Mouse (Mus musculus) embryonic stem cell, embryonic (primary cell): Measurements from ENCODE around the gene Hcfc1.

Experiments used
- CTCF ChIA-PET, 4 experiments: fragments of 300-600 bp in 2 of 4; fragments of 350-600 bp in 2 of 4; sonication (Branson Sonifier 250); formaldehyde crosslinking; loops; one replicate each; lab custom pipeline; 2022; ENCODE audit warnings: inconsistent platforms in 2 of 4; lab: Charles Lee
- POLR2A ChIA-PET, 4 experiments: fragments of 300-600 bp in 2 of 4; fragments of 350-600 bp in 2 of 4; sonication (Branson Sonifier 250); formaldehyde crosslinking; loops; one replicate each; lab custom pipeline; 2022; ENCODE audit warnings: antibody characterized with exemption in 4 of 4, inconsistent platforms in 1 of 4; lab: Charles Lee

Hcfc1 gene

GRCm38 (mm10) chrX:73914827-73915703 lies 51.1 kb downstream of the Hcfc1 start:
- ChIA-PET POLR2A (interaction anchor here (0.6 to 11.2 kb wide), 72 partner anchors 8 to 909 kb away, joined by 3 to 196 read pairs (median 4); partner anchors contain the start of genes Renbp (in 3 of the 4), Bcap31 (in 2 of the 4), Hcfc1 (in 2 of the 4) and Abcd1 (in 1 of the 4)), CTCF (interaction anchor here in 2 of 4 experiments (0.6 to 1.2 kb wide), 8 partner anchors 10 to 456 kb away, joined by 3 to 7 read pairs (median 4); partner anchors contain the start of genes Haus7 (in 1 of the 2) and Renbp (in 1 of the 2))

GRCm38 (mm10) chrX:73911588-73911987 lies 54.6 kb downstream of the Hcfc1 start:
- ChIA-PET CTCF (no interaction called here), POLR2A (interaction anchor here in 2 of 4 experiments (0.6 to 1.6 kb wide), 3 partner anchors 9 to 55 kb away, joined by 3 read pairs; partner anchors contain the start of gene Hcfc1 (in 1 of the 2))

- CTCF ChIA-PET = no interaction called here
- POLR2A ChIA-PET = interaction anchor here in 2 of 4 experiments (1.0 to 1.6 kb wide), 5 partner anchors 10 to 118 kb away, joined by 3 to 6 read pairs (median 3); partner anchors contain the start of genes Arhgap4 (in 1 of the 2) and Naa10 (in 1 of the 2)
Observed at GRCm38 (mm10) chrX:73911156-73911555, 55.0 kb downstream of the Hcfc1 start.

GRCm38 (mm10) chrX:73910451-73910850 lies 55.7 kb downstream of the Hcfc1 start:
- POLR2A ChIA-PET = interaction anchor here in 2 of 4 experiments (0.8 to 1.8 kb wide), 8 partner anchors 10 to 118 kb away, joined by 3 to 7 read pairs (median 3); partner anchors contain the start of genes Arhgap4 (in 1 of the 2), Irak1 (in 1 of the 2) and Naa10 (in 1 of the 2)

GRCm38 (mm10) chrX:73910049-73910448 lies 56.1 kb downstream of the Hcfc1 start:
- POLR2A ChIA-PET = interaction anchor here in 2 of 4 experiments (0.8 to 1.8 kb wide), 8 partner anchors 10 to 117 kb away, joined by 3 to 7 read pairs (median 3); partner anchors contain the start of genes Arhgap4 (in 1 of the 2), Irak1 (in 1 of the 2) and Naa10 (in 1 of the 2)
- CTCF ChIA-PET = interaction anchor here in 1 of 4 experiments (1.4 kb wide), 1 partner anchor 12 kb away, joined by 3 read pairs; the partner anchor contains the start of genes Arhgap4 and Naa10

More at GRCm38 (mm10) chrX:73910451-73910850, 55.7 kb downstream of the Hcfc1 start:
- CTCF ChIA-PET = interaction anchor here in 1 of 4 experiments (1.4 kb wide), 1 partner anchor 11 kb away, joined by 3 read pairs; the partner anchor contains the start of genes Arhgap4 and Naa10

- CTCF ChIA-PET = interaction anchor here in 2 of 4 experiments (0.5 to 1.0 kb wide), 4 partner anchors 99 to 218 kb away, joined by 3 read pairs; partner anchors contain the start of gene Irak1 (in 1 of the 2)
- POLR2A ChIA-PET = interaction anchor here in 2 of 4 experiments (0.5 to 1.5 kb wide), 3 partner anchors 11 to 23 kb away, joined by 3 read pairs; no protein-coding TSS in a partner anchor
Observed at GRCm38 (mm10) chrX:73897959-73898358, 68.2 kb downstream of the Hcfc1 start.

- POLR2A ChIA-PET = interaction anchor here in 1 of 4 experiments (0.9 kb wide), 1 partner anchor 19 kb away, joined by 3 read pairs; no protein-coding TSS in a partner anchor
Observed at GRCm38 (mm10) chrX:73895719-73896118, 70.4 kb downstream of the Hcfc1 start, which contains the start of gene L1cam. Gene L1cam (minus strand): TSS chrX:73896105.

GRCm38 (mm10) chrX:73892833-73893232 lies 73.3 kb downstream of the Hcfc1 start:
- ChIA-PET POLR2A (interaction anchor here in 2 of 4 experiments (0.7 to 1.4 kb wide), 6 partner anchors 9 to 99 kb away, joined by 3 to 5 read pairs (median 4); partner anchors contain the start of genes Arhgap4 (in 1 of the 2) and Naa10 (in 1 of the 2)), CTCF (interaction anchor here in 2 of 4 experiments (1.0 to 1.7 kb wide), 4 partner anchors 93 to 238 kb away, joined by 3 to 4 read pairs (median 4); no protein-coding TSS in a partner anchor)

More at GRCm38 (mm10) chrX:73895719-73896118, 70.4 kb downstream of the Hcfc1 start, which contains the start of gene L1cam:
- CTCF ChIA-PET = interaction anchor here in 2 of 4 experiments (1.1 to 1.7 kb wide), 4 partner anchors 97 to 224 kb away, joined by 3 to 9 read pairs (median 5); no protein-coding TSS in a partner anchor
